Mouse (Mus musculus): ENCODE measurements around the gene Rtkn2.

The Rtkn2 gene

GRCm38 (mm10) chr10:67979401-67980157, at the start of gene Rtkn2:
Gene Rtkn2, plus strand, starts transcription at chr10:67979570.
- DNase-seq (ENCODE audit: low spot score in 2 of 2) = peak; percentile 71 to 81

GRCm38 (mm10) chr10:67931328-67931727, 48.0 kb upstream of the Rtkn2 start:
- no peak for DNase-seq (ENCODE audit: low spot score in 2 of 2)

DNA sequence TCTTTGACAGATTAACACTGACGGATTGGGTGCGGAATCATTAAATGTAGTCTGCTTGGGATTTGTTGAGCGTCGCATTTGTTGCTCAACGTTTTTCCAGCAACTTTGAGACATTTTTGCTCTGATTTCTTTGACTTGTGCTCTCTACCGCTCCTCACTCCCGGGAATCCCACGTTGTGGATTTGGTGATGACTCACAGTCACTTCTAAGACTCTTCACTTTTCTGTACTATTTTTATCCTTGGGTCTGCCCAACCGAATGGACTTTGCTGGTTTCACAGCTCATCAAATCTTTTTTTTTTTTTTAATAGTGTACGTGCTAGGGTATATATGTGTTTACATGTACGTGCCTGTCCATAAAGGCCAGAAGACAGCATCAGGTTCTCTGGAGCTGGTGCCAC, 46.6 kb upstream of the Rtkn2 start:
- DNase-seq (ENCODE audit: low spot score in 2 of 2) = no peak

GRCm38 (mm10) chr10:67936944-67937343, 42.4 kb upstream of the Rtkn2 start:
- no peak for DNase-seq (ENCODE audit: low spot score in 2 of 2)

DNA sequence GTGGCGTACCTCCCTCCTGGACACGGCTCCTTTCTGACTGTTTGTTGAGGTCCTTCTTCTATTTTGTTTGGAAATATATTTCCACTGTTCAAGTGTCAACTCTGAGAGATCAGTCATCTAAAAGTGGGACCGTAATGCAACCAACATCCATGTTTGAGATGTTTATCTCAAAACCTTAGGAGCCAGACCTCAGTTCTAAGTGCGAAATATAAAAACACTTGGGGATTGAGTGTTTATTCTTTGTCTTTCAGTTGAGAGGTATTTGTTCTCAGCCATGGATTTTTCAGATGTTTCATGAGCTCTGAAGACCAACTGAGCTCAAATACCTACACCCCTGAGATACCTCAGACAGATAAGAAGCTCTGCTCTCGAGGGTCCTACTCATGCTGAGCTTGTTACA, 41.6 kb upstream of the Rtkn2 start:
- DNase-seq (ENCODE audit: low spot score in 2 of 2) = no peak

- no peak for DNase-seq (ENCODE audit: low spot score in 2 of 2)
Measured at GRCm38 (mm10) chr10:67939546-67939945, 39.8 kb upstream of the Rtkn2 start.

DNA sequence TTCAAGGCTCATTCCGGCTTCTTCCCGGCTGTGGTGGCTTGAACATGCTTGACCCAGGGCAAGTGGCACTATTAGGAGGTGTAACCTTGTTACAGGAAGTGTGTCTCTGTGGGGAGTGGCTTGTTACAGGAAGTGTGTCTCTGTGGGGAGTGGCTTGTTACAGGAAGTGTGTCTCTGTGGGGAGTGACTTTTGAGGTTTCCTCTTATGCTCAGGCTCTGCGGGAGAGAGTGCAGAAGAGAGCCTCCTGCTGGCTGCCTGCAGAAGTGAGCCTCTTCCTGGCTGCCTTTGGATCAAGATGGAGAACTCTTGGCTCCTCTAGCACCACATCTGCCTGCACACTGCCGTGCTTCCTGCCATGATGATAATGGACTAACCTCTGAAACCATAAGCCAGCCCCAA, 35.9 kb upstream of the Rtkn2 start:
- DNase-seq (ENCODE audit: low spot score in 2 of 2) = no peak

GRCm38 (mm10) chr10:67950059-67950748, 29.2 kb upstream of the Rtkn2 start:
- DNase-seq (ENCODE audit: low spot score in 2 of 2) = no peak

GRCm38 (mm10) chr10:67951690-67952089, 27.7 kb upstream of the Rtkn2 start:
- DNase-seq (ENCODE audit: low spot score in 2 of 2) = no peak

GRCm38 (mm10) chr10:67955982-67956381, 23.4 kb upstream of the Rtkn2 start:
- DNase-seq (ENCODE audit: low spot score in 2 of 2) = no peak

- DNase-seq (ENCODE audit: low spot score in 2 of 2) = no peak
Measured at GRCm38 (mm10) chr10:67959982-67960381, 19.4 kb upstream of the Rtkn2 start.

- DNase-seq (ENCODE audit: low spot score in 2 of 2) = no peak
Measured at GRCm38 (mm10) chr10:67962496-67962895, 16.9 kb upstream of the Rtkn2 start.

DNA sequence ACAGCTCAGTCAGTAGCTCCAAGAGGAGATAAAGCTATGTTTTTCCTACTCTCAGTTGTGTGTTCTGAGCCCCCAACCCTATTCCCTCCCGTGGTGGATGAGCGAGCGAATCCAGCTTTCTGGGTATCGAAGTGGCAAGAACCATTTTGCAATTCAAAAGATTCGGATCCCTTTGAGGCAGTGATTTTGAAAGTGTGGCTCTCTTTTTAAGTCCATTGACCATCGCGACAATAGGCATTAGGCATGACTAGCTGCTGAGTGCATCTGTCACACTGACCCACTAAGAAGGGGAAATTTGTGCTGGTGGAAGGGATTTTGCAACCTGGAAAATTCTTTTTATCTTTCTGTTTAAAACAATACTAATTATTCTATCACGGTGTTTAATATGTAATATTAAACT, 15.3 kb upstream of the Rtkn2 start:
- no peak for DNase-seq (ENCODE audit: low spot score in 2 of 2)

DNA sequence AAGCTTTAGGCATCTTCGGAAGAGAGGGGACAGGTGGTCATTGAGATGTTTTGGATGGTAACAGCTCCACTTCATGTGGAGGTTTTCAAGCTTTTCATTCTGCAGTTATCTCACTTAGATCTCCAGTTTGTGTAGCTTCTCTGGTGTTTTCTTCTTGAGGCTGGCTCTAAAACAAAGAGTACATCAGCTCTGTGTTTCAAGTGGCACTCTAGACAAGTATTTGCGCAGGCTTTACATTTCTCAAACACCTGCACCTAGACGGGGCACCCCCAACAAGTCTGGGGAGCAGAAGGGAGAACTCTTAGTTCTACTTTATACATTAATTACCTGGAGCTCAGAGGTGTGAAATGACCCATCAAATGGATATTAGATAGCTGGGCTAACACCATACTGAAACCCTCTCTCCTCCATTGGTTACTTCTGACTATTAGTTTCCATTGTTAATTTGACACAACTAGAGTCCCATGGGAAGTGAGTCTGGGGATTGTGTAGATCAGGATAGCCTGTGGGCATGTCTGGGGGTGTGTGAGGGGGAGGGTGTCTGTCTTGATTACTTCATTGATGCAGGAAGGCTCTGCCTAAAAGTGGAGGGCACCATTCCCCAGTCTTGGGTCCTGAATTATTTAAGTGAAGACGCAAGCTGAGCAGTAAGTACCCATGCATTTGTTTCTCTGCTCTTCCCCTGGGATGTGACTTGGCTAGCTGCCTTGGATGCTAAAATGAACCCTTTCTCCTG, 14.0 kb upstream of the Rtkn2 start:
- DNase-seq (ENCODE audit: low spot score in 2 of 2) = no peak

GRCm38 (mm10) chr10:67966102-67966501, 13.3 kb upstream of the Rtkn2 start:
- no peak for DNase-seq (ENCODE audit: low spot score in 2 of 2)

DNA sequence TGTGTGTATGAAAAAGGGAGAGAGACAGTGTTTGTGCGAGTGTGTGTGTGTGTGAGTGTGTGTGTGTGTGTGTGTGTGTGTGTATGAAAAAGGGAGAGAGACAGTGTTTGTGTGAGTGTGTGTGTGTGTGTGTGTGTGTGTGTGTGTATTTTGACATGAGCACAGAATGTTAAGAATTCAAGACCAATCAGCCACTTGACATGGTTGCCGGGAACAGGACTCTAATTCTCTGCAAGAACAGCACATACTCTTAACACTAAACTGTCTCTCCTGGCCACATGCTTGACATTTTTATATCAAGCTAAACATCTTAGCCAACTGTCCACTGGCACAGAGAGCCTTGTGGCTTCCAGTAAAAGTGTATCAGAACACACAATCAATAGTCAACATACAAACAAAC, 12.4 kb upstream of the Rtkn2 start:
- no peak for DNase-seq (ENCODE audit: low spot score in 2 of 2)

GRCm38 (mm10) chr10:67971166-67971796, 8.1 kb upstream of the Rtkn2 start:
- no peak for DNase-seq (ENCODE audit: low spot score in 2 of 2)

DNA sequence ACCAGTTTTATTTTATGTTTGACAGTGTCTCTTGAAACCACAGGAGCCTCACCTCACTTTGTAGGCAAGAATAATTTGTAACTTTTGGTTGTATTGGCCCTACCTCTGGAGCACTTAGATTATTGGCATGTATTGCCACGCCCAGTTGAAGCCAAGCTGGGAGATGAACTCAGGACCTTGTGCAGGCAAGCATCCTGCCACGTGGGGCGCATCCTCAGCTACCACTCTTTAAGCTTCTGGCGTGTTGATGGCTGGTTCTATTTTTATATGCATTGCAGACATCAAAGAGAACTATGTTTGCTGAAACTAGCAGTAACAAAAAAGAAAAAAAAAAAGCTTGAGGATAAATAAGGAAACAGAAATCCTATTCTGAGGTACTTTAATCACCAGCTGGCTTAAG, 2.1 kb upstream of the Rtkn2 start:
- no peak for DNase-seq (ENCODE audit: low spot score in 2 of 2)

GRCm38 (mm10) chr10:67983776-67984175, 4.4 kb downstream of the Rtkn2 start:
- no peak for DNase-seq (ENCODE audit: low spot score in 2 of 2)

- DNase-seq (ENCODE audit: low spot score in 2 of 2) = peak in 1 of 2 experiments; percentile 51
Measured at GRCm38 (mm10) chr10:67984271-67984943, 5.0 kb downstream of the Rtkn2 start.

- DNase-seq (ENCODE audit: low spot score in 2 of 2) = no peak
Measured at GRCm38 (mm10) chr10:67985100-67985499, 5.7 kb downstream of the Rtkn2 start.

- no peak for DNase-seq (ENCODE audit: low spot score in 2 of 2)
Measured at GRCm38 (mm10) chr10:67995356-67995755, 16.0 kb downstream of the Rtkn2 start.
